Mouse (Mus musculus): ENCODE results near the gene Prss46. TPM values are rescaled to one million over a fixed set of nuclear protein-coding genes. Genes with fewer than 3 reads are reported as not detected.

Gene Prss46
- total RNA-seq, 2 experiments from 2014 or later: 0.39 TPM; not detected in 1

GRCm38 (mm10) chr9:110895507-110895906, 51.2 kb downstream of the Prss46 start:
- DNase-seq (ENCODE audit: low spot score in 2 of 2): no peak

- no peak for DNase-seq (ENCODE audit: low spot score in 2 of 2)
Observed at GRCm38 (mm10) chr9:110895994-110896393, 51.7 kb downstream of the Prss46 start.

GRCm38 (mm10) chr9:110896595-110896994, 52.3 kb downstream of the Prss46 start:
- DNase-seq (ENCODE audit: low spot score in 2 of 2): no peak

GRCm38 (mm10) chr9:110899451-110900008, 55.2 kb downstream of the Prss46 start:
- no peak for DNase-seq (ENCODE audit: low spot score in 2 of 2)

GRCm38 (mm10) chr9:110901204-110901603, 56.9 kb downstream of the Prss46 start:
- no peak for DNase-seq (ENCODE audit: low spot score in 2 of 2)

- DNase-seq (ENCODE audit: low spot score in 2 of 2): no peak
Observed at GRCm38 (mm10) chr9:110902271-110902670, 58.0 kb downstream of the Prss46 start.

Other genes starting within 250 kb of the Prss46 start
- 1 to 10 TPM; 2.1 to 2.6 TPM for gene Nradd, start 220.1 kb upstream of the Prss46 start, total RNA-seq (2021)
- 1 to 10 TPM; 9.1 to 9.8 TPM for gene Nbeal2, start 190.3 kb upstream of the Prss46 start, total RNA-seq (2021)
- 10 to 100 TPM; 46.7 to 49.7 TPM for gene Ccdc12, start 188.0 kb upstream of the Prss46 start, total RNA-seq (2021)
- under 1 TPM; 0.49 to 0.75 TPM for gene Myl3, start 102.6 kb upstream of the Prss46 start, total RNA-seq (2021)
- gene Pth1r, start 97.4 kb upstream of the Prss46 start, total RNA-seq (2021): 1 to 10 TPM; 6.7 to 7.6 TPM
- gene Prss42, start 46.3 kb upstream of the Prss46 start, total RNA-seq (2021): not detected
- gene Prss44, start 30.5 kb upstream of the Prss46 start, total RNA-seq (2021): not detected
- under 1 TPM; 0.21 to 0.27 TPM for gene Prss43, start 17.8 kb upstream of the Prss46 start, total RNA-seq (2021)
- gene Prss45, start 9.9 kb upstream of the Prss46 start, total RNA-seq (2021): under 1 TPM; 0.50 to 0.74 TPM
- under 1 TPM; 0.31 to 0.41 TPM for gene Prss50, start 13.5 kb downstream of the Prss46 start, total RNA-seq (2021)
- gene Als2cl, start 35.4 kb downstream of the Prss46 start, total RNA-seq (2021): 10 to 100 TPM; 11.6 to 15.4 TPM
- 1 to 10 TPM; 1.7 to 1.8 TPM for gene Tmie, start 35.6 kb downstream of the Prss46 start, total RNA-seq (2021)
- not detected for gene Fam240a, start 72.4 kb downstream of the Prss46 start, total RNA-seq (2021)
- not detected for gene Tdgf1, start 101.7 kb downstream of the Prss46 start, total RNA-seq (2021)
- gene Lrrc2, start 107.0 kb downstream of the Prss46 start, total RNA-seq (2021): 1 to 10 TPM; 1.6 to 1.7 TPM
- under 1 TPM in 1 of 2 experiments, not detected in 1; 0.21 TPM for gene Rtp3, start 146.1 kb downstream of the Prss46 start, total RNA-seq (2021)
- 1 to 10 TPM in 1 of 2 experiments, not detected in 1; 2.0 TPM for gene Ltf, start 174.8 kb downstream of the Prss46 start, total RNA-seq (2021)
- gene Ccrl2, start 213.0 kb downstream of the Prss46 start, total RNA-seq (2021): 1 to 10 TPM in 1 of 2 experiments, under 1 TPM in 1; 0.69 to 1.5 TPM